Mouse (Mus musculus) kidney, postnatal 14 days (tissue): ENCODE measurements around the gene Zfp689.
A peak's percentile ranks its signal among the peaks of the same experiment; 100 is the strongest.
"Not testable (repeated sequence)": the region's sequence is repeated elsewhere in the genome, so short reads cannot be mapped to it uniquely, and the experiment has no call there.

Experiments
- DNase-seq: peaks from one replicate; pipeline ENCODE4 v3.0.0; 2022; ENCODE audit warnings: mixed read lengths

Gene Zfp689

DNA sequence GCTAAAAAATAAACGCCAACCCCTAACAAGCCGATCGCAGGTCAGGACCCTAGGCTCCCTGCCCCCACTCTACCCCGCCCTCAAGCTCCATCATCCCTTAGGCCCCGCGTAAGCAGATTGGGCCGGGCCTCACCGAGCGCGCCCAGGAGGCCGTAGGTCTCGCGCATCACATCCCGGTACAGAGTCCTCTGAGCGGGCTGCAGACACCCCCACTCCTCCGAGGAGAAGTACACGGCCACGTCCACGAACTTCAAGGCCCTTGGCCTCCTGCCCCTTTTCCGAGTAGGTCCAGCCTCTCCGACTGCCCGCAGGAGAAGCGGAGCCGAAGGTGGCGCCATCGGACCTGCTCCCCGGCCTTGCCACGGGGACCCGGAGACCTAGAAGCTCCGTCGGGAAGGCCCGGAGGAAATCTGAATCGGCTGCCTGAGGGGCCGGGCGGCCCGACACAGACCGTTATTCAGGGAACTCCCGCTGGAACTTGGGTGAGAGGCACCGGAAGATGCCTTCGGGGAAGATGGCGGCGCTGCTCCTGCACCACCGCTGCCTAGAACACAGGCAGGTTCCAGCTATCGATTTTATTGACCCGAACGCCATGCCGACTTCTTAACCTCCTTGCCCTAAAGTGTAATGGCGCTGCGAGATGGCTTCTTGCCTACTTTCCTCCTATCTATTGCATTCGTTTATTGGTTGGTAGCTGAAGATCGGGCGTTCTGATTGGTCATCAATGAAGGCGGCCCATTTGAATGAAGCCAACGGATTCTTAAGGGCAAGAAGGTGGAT is at the start of gene Zfp689:
TSS of gene Zfp689 (minus strand) at position 638 of the 780 bp plus-strand sequence.
- DNase-seq = peak; percentile 95

DNA sequence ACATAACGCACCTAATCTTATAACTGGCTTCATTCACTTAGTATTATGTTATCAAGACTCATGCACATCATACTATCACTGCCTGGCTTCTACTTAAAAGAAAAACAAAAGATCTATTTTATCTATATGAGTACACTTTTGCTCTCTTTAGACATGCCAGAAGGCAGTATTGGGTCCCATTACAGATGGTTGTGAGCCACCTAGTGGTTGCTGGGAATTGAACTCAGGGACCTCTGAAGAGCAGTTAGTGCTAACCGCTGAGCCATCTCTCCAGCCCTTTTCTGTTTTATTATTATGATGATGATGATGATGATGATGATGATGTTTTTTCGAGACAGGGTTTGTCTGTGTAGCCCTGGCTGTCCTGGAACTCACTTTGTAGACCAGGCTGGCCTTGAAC is 49.4 kb upstream of the Zfp689 start:
- peak; percentile 55 for DNase-seq

DNA sequence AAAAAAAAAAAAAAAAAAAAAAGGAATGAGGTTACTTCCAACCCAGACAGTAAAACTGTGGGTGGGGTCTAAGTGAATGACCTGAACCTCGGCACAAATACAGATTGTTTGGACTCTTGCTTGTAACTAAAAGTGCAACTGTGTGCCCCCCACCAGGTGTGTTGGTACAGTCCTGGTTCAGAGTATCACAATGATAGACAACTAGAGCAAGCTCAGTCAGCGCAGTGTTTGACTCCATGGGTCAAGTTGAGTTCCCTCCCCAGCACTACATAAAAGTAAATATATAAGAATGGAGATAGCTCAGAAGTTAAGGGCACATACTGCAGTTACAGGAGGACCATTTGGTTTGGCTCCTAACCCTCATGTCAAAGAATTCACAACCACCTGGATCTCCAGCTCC is 48.4 kb upstream of the Zfp689 start:
- no peak for DNase-seq

DNA sequence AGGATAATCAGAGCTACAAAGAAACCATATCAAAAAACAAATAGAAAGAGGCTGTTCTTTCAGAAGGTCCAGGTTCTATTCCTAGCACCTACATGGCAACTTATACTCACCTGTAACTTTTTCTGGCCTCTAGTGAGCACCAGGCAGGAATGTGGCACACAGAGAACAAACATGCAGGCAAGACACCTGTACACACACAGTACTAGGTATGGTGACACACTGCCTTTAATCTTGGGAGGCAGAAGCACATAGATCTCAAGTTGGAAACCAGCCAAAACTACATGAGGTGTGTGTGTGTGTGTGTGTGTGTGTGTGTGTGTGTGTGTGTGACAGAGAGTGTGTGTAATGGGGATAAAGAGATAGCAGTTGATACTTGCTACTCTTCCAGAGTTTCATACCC is 45.7 kb upstream of the Zfp689 start:
- DNase-seq = no peak

DNA sequence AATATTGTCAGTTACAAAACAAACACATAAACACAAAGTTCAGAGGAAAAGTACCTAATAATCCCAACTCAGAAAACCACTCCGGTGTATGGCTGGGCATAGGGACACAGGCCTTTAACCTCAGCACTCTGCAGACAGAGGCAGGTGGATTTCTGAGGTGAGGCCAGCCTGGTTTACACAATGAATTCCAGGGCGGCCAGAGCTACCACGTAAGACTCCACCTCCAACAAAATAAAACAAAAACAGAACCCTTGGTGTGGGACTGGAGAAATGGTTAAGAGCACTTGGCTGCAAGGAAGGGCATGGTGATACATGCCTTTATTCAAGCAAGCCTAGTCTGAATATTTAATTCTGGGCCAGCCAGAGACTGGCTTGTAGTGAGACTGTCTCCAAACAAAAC is 42.9 kb upstream of the Zfp689 start:
- no peak for DNase-seq

DNA sequence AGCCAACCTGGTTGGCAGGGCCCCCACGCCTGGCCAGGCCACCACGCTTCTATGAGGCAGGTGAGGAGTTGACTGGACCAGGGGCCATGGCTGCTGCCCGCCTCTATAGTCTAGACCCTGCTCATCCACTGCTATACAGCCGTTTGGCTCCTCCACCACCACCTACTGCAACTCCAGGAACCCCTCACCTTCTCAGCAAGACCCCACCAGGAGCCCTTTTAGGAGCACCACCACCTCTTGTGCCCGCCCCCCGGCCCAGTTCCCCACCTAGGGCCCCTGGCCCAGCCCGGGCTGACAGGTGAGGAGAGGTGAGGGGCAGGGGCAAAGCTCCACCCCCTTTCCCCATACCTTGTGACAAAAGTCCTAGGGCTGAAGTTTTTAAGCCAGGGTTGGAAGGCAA is 41.0 kb upstream of the Zfp689 start:
- no peak for DNase-seq

DNA sequence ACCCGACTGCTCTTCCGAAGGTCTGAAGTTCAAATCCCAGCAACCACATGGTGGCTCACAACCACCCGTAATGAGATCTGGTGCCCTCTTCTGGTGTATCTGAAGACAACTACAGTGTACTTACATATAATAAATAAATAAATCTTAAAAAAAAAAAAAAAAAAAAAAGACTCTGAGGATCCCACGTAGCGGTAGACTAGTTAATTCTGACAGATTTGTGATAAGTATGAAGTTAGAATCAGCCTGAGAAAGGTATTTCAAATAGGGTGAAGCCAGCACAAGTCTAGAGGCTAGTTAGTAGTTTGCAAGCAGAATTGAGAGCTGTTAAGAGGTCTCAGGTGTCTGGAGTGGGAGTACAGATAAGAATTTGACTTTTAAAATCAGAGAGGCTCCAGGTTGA is 39.4 kb upstream of the Zfp689 start:
- DNase-seq = not testable (repeated sequence)

DNA sequence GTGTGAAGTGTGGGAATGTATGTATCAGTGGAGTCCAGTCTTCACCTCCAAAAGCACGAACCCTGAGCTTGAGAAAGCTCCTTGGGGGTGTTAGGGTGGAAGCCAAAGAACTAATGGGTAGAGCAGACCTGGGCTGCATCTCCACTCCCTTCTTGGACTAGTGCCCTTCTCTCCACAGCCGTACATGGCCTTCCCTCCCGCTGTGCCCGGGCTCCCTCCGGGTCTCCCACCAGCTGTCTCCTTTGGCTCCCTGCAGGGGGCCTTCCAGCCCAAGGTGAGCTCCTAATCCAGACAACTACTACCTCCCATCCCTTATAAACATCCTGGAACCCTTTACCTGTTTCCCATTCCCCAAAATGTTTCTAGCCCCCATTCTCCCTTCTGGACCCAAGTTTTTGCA is 36.5 kb upstream of the Zfp689 start:
- no peak for DNase-seq

DNA sequence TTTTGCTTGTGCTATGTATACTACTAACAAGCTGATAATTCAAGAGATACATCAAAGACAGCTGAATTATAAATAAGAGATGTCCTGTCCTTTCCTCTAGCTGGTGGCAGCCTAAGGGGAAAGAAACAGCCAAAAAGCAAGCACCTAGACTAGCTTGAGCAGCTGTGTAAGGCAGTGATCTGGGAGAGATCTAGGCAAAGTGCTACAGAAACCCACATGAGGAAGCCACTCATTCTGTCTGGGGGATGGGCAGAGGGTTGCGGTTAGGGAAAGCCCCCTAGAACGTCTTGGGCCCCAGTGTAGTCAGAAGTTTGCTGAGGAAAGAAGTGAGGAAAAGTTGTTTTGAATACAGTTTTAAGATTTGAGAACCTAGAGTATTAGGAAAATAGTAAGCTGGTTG is 31.4 kb upstream of the Zfp689 start:
- no peak for DNase-seq

DNA sequence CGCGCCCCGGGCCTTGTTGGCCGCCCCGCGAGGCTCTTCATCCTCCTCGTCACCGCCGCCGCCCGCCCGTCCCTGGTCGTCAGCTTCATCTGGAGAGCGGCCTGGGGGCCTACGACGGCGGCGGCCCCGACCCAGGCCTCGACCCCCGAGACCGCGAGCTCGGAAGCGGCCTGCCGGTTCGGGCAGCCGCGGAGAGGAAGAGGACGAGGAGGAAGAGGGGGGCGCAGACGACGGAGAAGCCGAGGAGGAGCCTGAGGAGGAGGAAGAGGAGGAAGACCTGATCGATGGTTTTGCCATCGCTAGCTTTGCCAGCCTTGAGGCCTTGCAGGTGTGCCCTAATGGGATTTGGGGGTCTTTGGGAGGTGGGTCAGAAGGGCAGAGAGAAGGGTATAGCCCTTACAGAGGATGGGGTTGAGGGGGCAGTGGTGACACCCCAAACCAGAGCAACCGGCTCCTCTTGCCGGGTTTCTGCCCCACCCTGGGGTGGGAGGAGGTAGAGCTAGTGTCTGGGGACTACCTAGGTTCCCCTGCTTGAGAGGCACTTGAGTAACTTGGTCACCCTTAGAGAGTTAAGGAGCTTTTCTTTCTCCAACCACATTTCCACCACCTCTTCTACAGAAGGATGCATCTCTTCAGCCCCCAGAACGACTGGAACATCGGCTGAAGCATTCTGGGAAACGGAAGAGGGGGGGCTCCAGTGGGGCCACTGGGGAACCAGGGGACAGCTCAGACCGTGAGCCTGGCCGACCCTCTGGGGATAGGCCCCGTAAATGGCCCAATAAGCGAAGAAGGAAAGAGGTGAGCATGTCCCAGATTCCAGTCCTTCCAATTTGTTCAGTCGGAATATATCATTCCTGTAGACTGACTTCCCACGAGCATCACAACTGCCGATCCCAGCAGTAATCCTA is 30.6 kb upstream of the Zfp689 start:
- DNase-seq = peak; percentile 22

DNA sequence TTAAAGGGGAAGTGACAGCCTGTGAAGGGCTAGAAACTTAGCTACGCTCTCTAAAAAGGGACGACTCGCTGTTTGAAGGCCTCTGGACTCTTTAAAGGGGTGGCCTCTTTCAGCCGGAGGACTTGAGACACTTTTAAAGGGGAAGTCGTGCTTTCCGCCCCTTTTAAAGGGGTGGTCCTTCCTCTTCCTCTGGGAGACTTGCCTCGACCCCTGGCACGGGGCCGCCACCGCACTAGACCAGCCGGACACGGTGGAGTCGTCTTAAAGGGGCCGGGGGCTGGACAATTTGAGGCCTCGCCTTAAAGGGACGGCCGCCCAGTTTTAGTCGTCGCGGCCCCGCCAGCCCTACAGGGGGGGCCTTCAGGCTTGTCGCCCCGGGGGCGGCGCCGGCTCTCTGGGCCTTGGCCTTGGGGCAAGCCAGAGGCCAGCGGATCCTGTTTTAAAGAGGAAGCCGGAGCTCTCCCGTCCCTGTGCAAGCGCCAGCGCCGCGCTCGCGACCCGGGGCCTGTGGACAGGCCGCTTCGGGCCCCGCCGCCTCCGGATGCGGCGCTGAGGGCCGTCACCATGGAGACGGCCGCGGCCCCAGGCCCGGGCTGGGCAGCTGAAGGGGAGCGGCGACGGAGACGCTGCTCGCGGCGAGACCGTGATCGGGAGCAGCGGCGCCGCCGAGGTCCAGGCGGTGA is 29.8 kb upstream of the Zfp689 start, which contains the start of gene Fbrs:
TSS of gene Fbrs (plus strand) at position 565 of the 683 bp plus-strand sequence.
- DNase-seq = peak; percentile 98

DNA sequence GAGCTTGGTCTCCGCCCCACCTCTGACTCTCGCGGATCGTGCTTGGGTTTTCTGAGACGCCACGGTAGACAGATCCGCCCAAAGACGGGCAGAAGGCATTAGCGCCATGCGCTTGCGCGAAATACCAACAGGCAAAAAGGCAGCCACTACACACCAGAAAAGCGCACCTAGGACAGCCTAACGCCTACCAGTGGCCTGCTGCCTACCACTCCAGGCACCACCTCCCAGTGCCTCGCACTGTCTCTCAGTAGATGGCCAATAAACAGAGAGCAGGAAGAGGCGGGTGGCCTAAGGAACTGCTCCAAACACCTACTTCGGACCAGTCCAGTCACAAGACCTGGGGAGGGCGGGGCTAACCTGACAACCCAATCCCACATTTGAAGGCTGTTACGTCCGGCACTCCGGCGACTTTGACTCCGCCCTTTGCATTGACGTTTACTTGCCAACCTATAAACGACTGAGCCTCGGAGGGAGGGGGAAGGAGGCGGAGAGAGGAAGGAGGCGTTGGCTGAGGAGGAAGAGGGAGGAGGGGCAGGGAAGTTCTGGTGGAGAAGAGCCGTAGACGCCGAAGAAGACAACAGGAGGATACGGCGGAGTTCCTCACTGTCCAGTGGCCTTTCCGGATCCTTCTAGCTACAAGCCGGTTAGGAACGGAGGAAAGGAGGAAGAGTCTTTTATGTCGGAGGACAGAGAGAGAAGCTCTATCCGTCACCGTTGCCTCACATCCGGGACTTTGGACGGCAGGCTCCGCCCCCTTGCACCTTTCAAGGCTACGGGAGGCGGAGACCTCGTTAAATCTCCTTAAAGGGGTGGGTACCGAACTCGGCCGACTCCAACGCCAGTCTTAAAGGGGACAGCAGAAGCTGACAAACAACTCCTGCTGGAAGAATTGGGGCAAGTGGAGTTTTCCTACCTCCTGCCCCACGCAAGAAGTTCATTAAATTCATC is 29.0 kb upstream of the Zfp689 start:
- DNase-seq = peak; percentile 100

DNA sequence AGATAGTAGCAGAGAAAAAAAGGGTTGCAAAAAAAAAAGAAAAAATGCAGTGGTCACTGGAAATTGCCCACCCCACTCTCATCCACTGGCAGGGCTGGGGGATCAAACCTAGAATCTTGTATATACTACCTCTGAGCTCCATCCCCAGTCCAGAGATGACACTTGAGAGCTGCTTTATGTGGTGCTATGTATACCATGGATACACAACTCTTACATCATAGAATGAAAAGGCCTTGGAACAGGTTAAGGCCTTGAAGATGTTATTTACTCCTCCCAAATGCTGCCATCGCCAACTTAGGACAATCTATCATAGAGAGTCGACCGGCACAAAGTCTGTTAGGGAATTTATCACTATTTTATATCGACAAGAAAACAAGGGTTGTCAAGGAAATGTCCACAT is 27.9 kb upstream of the Zfp689 start:
- DNase-seq = no peak

DNA sequence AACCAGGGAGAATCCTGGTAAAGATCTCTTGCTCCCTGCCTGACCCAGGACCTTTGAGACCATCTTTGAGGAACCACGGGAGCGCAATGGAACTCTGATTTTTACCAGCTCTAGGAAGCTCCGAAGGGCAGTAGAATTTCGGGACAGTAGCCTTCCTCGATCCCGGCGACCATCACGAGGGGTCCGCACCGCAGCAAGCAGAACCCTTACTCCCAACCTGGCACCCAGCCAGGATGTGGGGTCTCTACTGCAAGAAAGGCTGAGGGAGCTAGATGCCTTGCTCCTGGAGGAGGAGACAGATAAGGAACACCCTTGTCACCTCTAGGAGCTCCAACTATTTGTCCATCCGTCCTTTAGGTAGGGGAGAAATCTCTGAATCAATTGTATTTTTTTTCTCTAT is 27.4 kb upstream of the Zfp689 start:
- peak; percentile 32 for DNase-seq

DNA sequence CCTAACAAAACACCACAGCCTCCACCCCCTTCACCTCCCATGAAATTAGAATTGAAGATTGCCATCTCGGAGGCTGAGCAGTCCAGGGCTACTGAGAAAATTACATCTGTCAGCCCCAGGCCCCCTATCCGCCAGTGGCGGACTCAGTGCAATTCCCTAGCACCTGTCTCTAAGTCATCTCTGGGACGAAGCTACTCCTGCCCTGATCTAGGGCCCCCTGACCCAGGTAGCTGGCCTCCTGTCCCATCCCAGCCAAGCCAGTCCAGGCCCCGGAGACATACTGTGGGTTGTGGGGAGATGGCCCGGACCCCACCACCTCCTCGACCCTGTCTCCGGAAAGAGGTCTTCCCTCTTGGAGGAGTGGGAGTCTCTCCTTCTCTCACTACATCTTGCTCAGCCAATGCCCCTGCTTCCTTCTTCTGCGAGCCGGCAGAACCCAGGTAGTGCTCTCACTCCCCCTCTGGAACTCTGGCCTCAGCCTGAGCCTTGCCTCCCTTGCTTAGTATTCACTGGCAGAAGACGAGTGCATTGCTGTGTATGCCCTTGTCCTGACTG is 26.3 kb upstream of the Zfp689 start:
- DNase-seq = no peak

DNA sequence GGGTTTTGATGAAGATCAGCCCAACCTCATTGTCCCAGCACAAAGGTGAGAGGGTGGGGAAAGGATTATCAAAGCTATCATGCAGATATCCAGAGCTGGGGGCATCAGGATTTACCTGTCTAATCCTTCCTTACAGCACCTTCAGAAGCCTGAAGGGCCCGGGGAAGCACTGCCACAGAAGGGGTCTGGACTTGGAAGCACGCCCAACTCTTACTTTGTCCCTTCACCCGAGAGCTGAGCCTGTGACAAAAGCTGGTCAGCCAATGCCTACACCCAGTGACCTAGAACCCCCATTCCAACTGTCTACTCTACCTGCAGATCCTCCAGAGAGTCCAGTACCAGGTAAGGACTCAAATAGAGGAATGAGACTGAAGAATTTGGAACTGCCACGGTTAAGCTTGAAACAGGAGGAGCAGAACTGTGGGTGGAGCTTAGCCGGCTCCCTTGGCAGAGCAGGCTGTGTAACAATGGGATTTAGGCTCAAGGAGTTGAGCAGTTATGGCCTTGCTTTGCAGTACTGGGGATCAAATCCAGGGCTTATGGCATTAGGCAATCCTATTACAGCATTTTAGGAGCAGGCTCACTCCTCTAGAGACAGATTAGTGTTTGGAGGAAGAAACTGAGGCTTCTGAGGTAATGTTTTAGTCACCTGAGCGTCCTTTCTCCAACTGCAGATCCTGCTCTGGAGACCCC is 25.6 kb upstream of the Zfp689 start:
- no peak for DNase-seq

DNA sequence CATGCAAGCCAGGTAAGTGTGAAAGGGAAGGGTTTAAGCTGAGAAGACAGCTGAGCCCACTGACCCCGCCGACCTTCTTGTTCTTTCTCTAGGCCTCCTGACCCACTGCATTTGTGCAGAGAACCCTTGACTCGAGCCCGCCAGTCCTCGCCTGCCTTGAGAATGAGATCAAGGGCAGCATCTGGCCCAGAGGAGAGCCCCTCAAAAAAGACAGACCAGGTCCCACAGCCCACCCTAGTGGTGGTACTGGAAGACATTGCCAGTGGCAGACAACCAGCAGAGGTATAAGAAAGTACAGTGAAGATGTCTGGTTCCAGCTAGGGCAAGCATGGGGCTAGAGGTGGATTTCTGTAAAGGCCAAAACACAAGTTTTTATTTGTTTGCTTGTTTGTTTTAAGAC is 24.7 kb upstream of the Zfp689 start:
- DNase-seq = no peak

DNA sequence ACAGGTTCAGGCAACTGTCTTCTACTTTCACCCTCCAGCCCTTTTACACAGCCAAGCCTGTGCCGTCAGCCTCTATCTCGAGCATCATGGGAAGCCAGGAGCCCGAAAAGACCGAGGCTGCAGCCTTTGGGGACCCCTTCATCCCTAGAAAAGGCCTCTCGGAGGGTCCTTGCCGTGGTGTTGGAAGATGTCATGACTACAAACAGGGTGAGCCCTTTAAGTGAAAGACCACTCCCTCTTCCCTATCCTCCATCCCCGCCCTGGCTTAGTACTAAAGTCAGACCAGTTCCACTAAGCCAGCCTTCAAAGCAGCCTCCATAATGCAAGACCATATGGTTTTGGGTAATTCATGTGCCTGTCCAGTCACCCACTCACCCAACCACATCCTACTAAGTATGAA is 23.1 kb upstream of the Zfp689 start:
- no peak for DNase-seq

DNA sequence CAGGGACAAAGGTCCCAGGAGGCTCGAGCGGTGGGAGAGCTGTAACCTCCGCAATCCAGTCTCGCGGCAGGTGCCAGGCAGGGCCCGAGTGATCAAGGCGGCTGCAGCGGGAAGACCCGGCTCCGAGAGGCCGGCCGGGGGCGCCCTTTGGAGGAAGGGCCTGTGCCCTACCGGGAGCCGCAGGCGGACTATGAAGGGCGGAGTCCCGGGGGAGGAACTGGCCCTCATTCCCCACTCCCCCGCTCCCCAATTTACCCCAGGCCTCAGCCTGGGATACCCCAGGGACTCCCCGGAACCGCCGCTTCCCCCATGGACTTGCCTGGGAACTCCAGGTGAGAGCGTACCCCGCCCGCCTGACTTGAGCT is 22.7 kb upstream of the Zfp689 start:
- no peak for DNase-seq

DNA sequence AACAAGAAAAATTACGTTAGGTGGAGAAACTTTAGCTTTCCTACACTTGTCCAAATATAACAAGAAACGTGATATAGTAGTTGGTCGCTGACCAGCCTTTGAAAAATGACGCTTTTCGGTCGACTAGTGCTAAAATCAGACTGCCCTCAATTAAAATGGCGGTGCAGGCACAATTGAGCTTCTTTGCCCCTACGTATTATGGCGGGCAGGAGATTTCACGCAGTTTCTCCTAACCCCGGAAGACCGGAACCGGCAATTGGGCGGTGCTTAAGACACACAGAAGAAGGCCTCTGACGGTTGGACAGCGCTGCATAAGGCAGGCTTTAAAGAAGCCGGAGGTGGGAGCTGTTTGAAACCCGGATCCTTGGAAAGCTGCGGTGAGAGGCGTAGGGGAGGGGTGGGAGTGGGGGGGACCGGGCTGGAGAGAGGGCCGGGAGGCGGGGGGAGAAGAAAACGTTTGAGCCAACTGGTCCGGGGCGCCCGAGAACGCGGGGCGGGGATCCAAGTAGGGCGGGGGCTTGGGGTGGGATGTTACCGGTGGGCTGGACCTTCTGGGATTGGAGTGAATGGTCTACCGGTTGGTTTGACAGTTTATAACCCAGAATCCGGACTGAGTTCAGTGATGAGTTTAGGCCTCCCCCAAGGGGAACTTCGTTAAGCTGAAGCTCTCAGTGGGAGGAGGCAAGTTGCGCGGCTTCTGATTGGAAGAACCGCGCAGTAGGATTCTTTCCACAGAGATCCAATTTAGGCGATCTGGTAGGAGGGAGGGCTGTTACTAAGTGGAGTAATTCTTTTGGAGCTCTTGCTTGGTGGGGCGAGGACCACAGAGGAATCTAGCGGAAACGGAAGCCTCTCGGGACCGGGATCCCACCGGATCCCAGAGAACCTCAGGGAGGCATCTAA is 22.0 kb upstream of the Zfp689 start:
- DNase-seq = peak; percentile 95
